Mouse (Mus musculus): ENCODE measurements around the gene Prpf18. TPM values are rescaled to one million over a fixed set of nuclear protein-coding genes. Genes with fewer than 3 reads are reported as not detected.

Gene Prpf18
- total RNA-seq, 2 experiments from 2014 or later, result 30.0 to 33.7 TPM

DNA sequence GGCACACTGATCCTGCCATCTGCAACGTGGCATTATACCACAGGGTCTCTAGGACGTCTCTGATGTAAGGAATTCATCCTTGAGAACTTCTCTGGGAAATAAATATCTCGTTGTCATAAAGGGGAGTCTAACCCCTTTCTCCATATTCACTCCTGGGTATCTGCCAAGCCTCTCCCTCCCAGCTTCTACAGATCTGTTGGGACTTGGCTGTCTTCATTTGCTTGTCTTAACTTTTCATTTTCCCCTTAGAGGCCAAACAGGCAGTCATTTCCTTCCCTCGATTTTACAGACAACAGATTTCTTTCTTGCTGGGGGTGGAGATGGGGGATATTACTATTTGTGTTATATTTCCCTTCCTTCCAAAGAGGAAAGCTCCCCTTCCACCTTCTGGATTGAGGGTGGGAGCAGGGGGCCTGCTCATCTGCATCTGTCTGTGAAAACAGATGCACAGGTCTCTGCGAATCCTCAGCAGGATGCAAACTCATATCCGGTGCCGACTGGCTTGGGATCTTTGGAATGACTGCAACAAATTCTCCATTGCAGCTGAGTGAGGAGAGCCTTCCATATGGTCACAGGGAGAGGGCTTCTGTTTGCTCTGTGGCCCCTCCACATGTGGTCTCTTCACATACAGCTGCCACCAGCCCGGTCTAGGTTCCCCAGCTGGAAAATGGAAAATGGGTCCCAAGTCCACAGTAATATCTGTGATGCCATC is 72.4 kb downstream of the Prpf18 start:
- DNase-seq, result peak in 1 of 2 experiments; percentile 48
- intact Hi-C loops (cut with DNase I), result no loop called here

DNA sequence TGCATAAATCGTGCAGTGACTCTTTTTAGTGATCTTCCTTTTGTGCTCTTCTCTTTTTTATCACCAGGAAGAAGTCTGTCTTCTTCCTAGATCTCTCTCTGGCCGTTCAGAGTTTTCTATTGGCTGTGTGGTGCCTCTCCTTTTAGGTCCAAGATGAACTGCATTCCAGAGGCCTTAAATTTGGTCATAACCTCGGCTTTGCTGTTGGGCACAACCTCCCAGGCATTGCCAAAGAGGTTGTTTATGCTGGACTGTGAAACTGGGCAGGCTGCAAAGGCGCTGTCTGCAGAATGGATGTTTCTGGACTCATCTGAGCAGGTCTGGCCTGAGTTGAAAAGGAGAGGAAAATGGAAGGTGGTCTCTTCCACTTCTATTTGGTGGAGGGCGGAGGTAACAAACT is 73.6 kb downstream of the Prpf18 start:
- DNase-seq, result no peak
- intact Hi-C loops (cut with DNase I), result no loop called here

DNA sequence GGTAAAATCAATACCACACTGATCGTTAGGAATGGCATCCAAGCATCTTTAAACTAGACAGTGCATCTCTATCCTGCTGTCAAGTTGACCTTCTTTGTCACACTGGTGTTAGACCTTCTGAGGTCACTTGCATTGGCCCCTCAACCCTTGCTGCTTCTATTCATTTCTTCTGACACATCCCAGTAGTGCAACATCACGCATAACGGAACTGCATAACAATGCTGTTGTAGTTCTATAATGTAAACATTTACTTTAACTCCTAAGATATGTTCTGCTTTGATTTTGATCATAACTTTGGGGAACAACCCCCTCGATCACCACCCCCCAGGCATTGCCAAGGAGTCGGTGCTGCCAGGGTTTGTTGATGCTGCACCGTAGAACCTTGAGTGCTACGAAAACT is 75.9 kb downstream of the Prpf18 start:
- DNase-seq, result no peak
- intact Hi-C loops (cut with DNase I), result no loop called here

DNA sequence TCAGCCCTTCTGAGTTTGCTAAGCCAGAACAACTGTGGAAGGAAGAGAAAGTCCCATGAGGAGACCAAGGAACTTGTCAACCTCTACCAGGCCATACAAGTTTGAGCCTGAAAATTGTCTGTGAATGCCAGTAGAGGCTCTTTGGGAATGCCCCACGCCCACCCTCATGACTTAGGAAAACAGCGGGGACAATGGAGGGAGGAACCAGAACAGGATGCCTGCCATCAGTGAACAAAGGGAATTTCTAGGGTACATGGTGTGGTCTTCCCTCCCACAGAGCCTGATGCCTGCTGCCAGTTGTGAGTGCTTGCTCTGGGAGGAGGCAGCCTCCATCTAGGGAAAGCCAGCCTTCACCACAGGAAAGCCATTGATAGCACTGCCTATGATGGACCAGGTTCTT is 76.8 kb downstream of the Prpf18 start:
- intact Hi-C loops (cut with DNase I), result no loop called here
- DNase-seq, result no peak

DNA sequence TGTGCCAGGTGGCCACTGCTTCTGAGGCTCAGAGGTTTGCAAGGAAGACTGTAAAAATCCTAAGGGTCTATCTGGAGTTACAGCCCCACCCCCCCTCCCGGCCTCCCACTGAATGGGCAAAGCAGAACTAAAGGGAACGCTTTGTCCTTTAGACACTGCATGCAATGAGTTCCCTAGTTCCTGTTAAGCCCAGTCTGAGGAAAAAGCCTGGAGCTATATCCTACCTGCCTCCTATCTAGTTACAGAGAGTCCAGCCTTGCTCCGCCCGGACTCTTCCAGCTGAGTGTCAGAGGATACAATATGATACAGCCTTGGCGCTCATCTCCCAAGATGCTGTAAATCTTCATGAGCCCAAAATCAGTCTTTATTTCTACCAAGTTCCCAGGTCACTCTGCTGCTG is 77.7 kb downstream of the Prpf18 start:
- intact Hi-C loops (cut with DNase I), result no loop called here
- DNase-seq, result no peak

DNA sequence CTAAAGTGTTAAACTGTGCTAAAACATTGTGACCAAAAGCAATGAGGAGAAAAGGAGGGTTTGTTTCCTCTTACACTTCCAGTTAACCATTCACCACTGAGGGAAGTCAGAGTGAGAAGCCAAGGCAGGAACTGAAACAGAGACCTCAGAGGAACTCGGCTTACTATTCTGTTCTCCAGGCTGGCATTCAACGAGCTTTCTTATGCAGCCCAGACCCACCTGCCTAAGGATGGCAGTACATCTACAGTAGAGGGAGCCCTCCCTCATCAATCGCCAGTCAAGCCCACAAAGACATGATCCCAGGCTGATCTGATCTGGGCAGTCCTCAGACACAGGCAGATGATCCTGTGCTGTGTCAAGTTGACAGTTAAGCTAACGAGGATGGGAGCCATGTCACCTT is 78.5 kb downstream of the Prpf18 start:
- intact Hi-C loops (cut with DNase I), result no loop called here
- DNase-seq, result no peak

DNA sequence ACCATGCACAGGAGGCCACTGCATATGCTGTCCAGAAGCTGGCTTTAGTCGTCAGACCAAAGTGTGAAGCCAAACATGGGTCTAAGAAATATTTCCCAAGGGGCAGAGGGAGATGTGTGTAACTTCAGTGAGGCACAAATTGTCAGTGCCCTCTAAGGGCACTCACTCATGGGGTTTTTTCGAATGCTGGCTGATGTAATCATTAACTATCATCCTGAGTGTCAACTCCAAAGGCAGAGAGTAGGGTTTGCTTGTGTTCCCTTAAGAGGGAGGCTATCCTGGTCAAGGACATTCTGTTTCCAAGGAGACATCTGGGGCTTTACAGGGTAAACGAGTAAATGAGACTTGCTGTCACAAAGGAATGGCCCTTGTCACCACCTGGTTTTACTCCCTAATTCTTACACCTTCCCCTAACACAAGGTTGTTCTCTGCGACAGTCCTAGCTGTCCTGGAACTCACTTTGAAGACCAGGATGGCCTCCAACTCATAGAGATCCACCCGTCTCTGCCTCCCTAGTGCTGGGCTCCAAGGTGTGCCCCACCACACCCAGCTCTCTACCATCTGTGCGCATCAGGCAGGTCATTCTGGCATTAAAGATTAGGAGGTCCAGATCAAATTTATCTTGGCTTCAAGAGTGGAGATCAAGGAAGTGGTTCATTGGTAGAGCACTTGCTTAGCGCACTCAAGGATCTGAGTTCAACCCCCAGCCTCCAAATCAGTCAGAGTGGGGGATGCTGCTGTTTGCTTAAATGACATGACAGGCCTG is 79.2 kb downstream of the Prpf18 start:
- intact Hi-C loops (cut with DNase I), result no loop called here
- no peak for DNase-seq

Other genes starting within 250 kb of the Prpf18 start
- 1 to 10 TPM; 5.7 to 7.0 TPM for gene Bend7, start 65.7 kb upstream of the Prpf18 start, total RNA-seq (2021)
- gene Sephs1, start 229.5 kb upstream of the Prpf18 start, total RNA-seq (2021), result 10 to 100 TPM; 30.1 to 35.1 TPM